Mouse (Mus musculus): Measurements from ENCODE around the gene Iqschfp.

DNA sequence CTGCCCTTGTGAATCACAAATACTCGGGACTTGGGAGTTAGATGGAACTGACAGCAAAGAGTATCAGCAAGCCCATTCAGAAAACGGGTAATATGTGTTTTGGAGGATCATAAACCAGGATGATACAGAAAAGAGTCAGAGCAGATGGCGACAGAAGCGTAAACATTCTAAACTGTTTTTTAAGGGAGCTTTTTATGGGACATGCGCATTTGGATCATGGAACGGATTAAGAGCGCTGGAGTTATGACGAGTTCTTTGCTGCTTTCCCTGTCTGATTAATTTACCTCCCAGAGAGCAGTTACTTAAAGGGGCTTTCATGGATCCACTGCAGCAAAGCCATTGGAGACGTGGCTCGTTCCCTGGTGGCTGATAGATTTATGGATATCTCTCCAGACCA is 391.6 kb downstream of the Iqschfp start:
- TF ChIP-seq CTCF (IDR thresholded peaks at IDR 0.05; ENCODE audit: low read depth) = no peak
- no peak for TF ChIP-seq EP300 (IDR thresholded peaks at IDR 0.05; ENCODE audit: low read depth)
